Mouse (Mus musculus): ENCODE data around the gene Pex14. TPM values are rescaled to one million over a fixed set of nuclear protein-coding genes. Genes with fewer than 3 reads are reported as not detected.
"Not testable (repeated sequence)": the region's sequence is repeated elsewhere in the genome, so short reads cannot be mapped to it uniquely, and the experiment has no call there.

Gene Pex14
- polyA plus RNA-seq, 1 experiment from 2014 or later, result 36.0 TPM

DNA sequence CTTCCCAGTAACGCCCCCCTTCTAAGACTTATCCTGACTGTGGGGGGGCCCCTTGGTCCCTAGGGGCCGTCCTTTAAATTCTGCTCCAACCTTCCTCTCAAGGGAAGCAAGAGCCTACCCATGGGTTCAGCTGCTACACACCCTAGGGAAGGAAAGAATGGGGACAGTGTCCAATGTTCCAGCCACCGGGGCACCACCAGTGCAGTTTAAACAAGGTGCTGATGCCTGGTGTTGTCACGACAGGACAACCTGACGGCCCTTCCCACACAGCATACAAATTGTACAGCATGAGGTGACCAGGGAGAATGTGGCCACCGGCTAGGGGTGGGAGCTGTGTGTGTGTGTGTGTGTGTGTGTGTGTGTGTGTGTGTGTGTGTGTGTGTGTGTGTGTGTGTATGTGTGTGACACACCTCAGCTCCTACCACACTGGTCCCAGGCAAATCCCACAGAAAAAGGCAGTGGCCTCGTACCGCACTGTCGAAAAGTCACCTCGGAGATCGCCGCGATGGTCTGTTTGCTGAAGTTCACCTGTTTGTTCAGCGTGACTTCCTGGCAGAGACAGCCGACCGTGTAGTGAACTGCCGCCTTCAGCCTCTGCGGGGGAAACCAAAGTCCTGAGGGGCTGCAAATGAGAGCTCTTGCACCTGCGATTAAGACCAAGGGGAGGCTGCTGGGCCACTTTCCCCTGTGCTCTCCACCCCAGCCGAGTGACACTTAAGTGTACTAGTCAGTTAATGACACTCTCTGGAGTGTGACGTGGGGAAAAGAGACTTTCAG is 32.3 kb upstream of the Pex14 start:
- Histone ChIP-seq H3K27ac (no peak overlapping the region), H3K9ac (no peak overlapping the region), H3K9me3 (replicated peaks) (no peaks in the 10 kb centered on the region), H3K4me2 (no peak overlapping the region), H3K4me1 (replicated peaks) (peaks cover 9% of the 10 kb centered on the region), H3K4me3 (no peak overlapping the region), H3K36me3 (0 out of 2 replicates have a peak, but pooled peaks cover 9% of the 10 kb centered on the region), H3K27me3 (no peaks in the 10 kb centered on the region)
- no peak for ATAC-seq (replicated peaks; ENCODE audit: insufficient number of reproducible peaks, insufficient read depth, low FRiP score, low read depth)
- 80% methylated on average over 21 of the region's 21 CpGs for WGBS

GRCm38 (mm10) chr4:149131021-149131752 is 31.5 kb upstream of the Pex14 start:
- no peak overlapping the region for H3K4me2 ChIP-seq
- no peak overlapping the region for H3K27ac ChIP-seq
- no peaks in the 10 kb centered on the region for H3K9me3 ChIP-seq (replicated peaks)
- 85% methylated on average over 23 of the region's 23 CpGs for WGBS
- no peak overlapping the region for H3K4me3 ChIP-seq
- H3K36me3 ChIP-seq, result 0 out of 2 replicates have a peak, but pooled peaks cover 9% of the 10 kb centered on the region
- no peak overlapping the region for H3K9ac ChIP-seq
- no peak for ATAC-seq (replicated peaks; ENCODE audit: insufficient number of reproducible peaks, insufficient read depth, low FRiP score, low read depth)
- H3K27me3 ChIP-seq, result no peaks in the 10 kb centered on the region
- H3K4me1 ChIP-seq (replicated peaks), result peaks cover under 1% of the 10 kb centered on the region; the same call in 1 of the 2 replicates

GRCm38 (mm10) chr4:149128467-149128866 is 28.8 kb upstream of the Pex14 start:
- H3K27ac ChIP-seq, result no peak overlapping the region
- no peak overlapping the region for H3K4me3 ChIP-seq
- no peak overlapping the region for H3K9ac ChIP-seq
- no peak overlapping the region for H3K4me2 ChIP-seq
- 0 out of 2 replicates have a peak, but pooled peaks cover 2% of the 10 kb centered on the region for H3K4me1 ChIP-seq (replicated peaks)
- H3K36me3 ChIP-seq, result 0 out of 2 replicates have a peak, but pooled peaks cover 9% of the 10 kb centered on the region
- 79% methylated on average over 18 of the region's 18 CpGs for WGBS
- no peaks in the 10 kb centered on the region for H3K9me3 ChIP-seq (replicated peaks)
- no peak for ATAC-seq (replicated peaks; ENCODE audit: insufficient number of reproducible peaks, insufficient read depth, low FRiP score, low read depth)
- H3K27me3 ChIP-seq, result no peaks in the 10 kb centered on the region

GRCm38 (mm10) chr4:149126663-149127062 is 27.0 kb upstream of the Pex14 start, which contains the start of gene Cort:
Gene Cort, minus strand, starts transcription at chr4:149126763.
- no peak within 1 kb of the TSS for H3K4me3 ChIP-seq
- no peaks in the 10 kb centered on the region for H3K27me3 ChIP-seq
- no peak within 1 kb of the TSS for H3K27ac ChIP-seq
- WGBS, result 80% methylated on average over 11 of the region's 11 CpGs
- H3K4me2 ChIP-seq, result no peak within 1 kb of the TSS
- H3K9ac ChIP-seq, result no peak within 1 kb of the TSS
- no peak for ATAC-seq (replicated peaks; ENCODE audit: insufficient number of reproducible peaks, insufficient read depth, low FRiP score, low read depth)
- H3K9me3 ChIP-seq (replicated peaks), result no peaks in the 10 kb centered on the region
- peaks cover 9% of the 10 kb centered on the region; the same call in 1 of the 2 replicates for H3K36me3 ChIP-seq
- H3K4me1 ChIP-seq (replicated peaks), result 0 out of 2 replicates have a peak, but pooled peaks cover 2% of the 10 kb centered on the region

- H3K9ac ChIP-seq, result no peak overlapping the region
- peaks cover 5% of the 10 kb centered on the region; the same call in 1 of the 2 replicates for H3K36me3 ChIP-seq
- no peaks in the 10 kb centered on the region for H3K9me3 ChIP-seq (replicated peaks)
- H3K4me2 ChIP-seq, result no peak overlapping the region
- H3K27ac ChIP-seq, result no peak overlapping the region
- ATAC-seq (replicated peaks; ENCODE audit: insufficient number of reproducible peaks, insufficient read depth, low FRiP score, low read depth), result no peak
- no peak overlapping the region for H3K4me3 ChIP-seq
- no peaks in the 10 kb centered on the region for H3K27me3 ChIP-seq
- WGBS, result 75% methylated on average over 6 of the region's 6 CpGs
- H3K4me1 ChIP-seq (replicated peaks), result 0 out of 2 replicates have a peak, but pooled peaks cover 2% of the 10 kb centered on the region
These were observed 26.4 kb upstream of the Pex14 start for GRCm38 (mm10) chr4:149126115-149126509.

DNA sequence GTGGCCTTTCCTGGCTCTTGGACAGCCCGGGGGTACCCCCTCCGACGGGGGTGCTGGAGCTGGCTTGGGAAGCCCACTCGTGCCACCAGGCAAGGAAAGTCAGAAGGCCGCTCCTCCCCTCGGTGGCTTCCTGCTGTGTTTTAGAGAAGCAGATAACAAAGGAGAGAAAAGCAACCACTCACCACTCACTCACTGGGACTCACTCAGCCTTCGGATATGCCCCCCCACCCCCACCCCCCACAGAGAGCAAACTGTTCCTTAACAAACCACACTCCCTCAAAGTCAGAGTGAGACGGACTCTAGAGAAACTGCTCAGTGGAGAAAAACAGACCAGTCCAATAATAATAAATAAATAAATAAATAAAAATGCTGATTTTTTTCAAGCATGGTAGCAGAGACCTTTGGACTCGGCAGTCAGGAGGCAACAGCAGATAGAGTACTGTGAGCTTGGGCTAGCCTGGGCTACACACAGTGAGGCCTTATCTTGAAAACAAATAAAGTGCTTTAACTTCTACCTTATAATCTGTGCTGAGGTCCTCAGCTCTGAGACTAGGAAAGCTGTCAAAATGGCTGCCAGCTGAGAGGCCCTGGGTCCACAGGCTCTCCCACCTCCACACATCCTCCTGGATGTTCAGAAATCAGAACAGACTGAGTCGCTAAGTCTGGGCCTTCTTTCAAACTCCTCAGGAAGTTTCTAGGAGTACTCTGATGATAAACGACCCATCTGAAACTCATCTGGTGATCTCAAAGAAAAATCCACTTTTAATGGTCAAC is 25.9 kb upstream of the Pex14 start:
- no peak for ATAC-seq (replicated peaks; ENCODE audit: insufficient number of reproducible peaks, insufficient read depth, low FRiP score, low read depth)
- H3K4me2 ChIP-seq, result no peak overlapping the region
- WGBS, result 46% methylated on average over 11 of the region's 11 CpGs
- peaks cover 3% of the 10 kb centered on the region; the same call in 1 of the 2 replicates for H3K36me3 ChIP-seq
- H3K27me3 ChIP-seq, result no peaks in the 10 kb centered on the region
- H3K4me1 ChIP-seq (replicated peaks), result 0 out of 2 replicates have a peak, but pooled peaks cover 2% of the 10 kb centered on the region
- H3K27ac ChIP-seq, result no peak overlapping the region
- H3K9ac ChIP-seq, result no peak overlapping the region
- no peaks in the 10 kb centered on the region for H3K9me3 ChIP-seq (replicated peaks)
- no peak overlapping the region for H3K4me3 ChIP-seq

DNA sequence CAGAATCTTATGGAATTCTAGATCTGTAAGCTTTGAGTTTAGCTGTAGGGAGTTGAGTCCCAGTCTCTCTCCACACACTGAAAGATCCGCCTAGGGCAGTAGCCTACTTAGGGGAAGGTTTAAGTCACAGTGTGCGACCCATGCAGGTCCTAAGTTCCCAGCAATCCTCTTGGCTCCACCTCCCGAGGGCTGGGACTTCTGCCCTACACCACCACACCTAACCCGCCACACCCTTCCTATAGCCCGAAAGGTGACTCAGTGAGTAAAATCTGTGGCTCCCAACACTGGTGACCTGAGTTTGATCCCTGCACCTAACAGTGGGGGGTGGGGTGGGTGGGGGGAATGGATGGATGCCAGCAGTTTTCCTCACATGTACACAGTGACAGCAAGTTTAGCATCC is 23.8 kb upstream of the Pex14 start:
- Histone ChIP-seq H3K27ac (no peak overlapping the region), H3K27me3 (no peaks in the 10 kb centered on the region), H3K4me3 (no peak overlapping the region), H3K4me2 (no peak overlapping the region), H3K4me1 (replicated peaks) (0 out of 2 replicates have a peak, but pooled peaks cover 2% of the 10 kb centered on the region), H3K36me3 (peaks cover 7% of the 10 kb centered on the region; the same call in 1 of the 2 replicates), H3K9ac (no peak overlapping the region), H3K9me3 (replicated peaks) (no peaks in the 10 kb centered on the region)
- WGBS, result 69% methylated on average over 5 of the region's 5 CpGs
- ATAC-seq (replicated peaks; ENCODE audit: insufficient number of reproducible peaks, insufficient read depth, low FRiP score, low read depth), result no peak

DNA sequence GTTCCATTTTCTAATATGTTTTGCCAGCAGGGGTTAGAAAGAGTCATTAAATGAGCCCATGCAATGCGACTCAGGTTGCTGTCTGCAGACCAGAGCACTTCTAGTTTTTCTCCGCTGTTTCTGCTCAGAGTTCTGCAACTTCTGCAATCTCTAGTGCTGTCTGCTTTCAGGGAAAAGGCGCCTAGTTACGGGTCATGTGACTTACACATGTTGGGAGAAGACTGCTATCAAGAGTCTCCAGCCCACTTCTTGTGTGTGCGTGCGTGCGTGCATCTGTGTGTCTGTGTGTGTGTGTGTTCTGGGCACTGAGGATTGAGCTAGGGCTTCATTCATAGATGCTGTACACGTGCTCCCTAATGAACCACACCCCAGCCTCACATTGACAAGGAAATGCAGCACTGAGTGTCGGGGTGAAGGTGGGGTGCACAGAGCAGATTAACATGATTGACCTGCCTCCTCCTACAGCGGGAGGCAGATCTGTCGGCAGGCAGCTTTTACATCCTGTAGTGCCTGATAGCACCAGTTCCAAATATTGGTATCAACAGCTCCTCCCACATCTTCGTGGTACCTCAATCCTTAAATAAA is 20.4 kb upstream of the Pex14 start:
- not testable (repeated sequence) for H3K27me3 ChIP-seq; H3K27ac ChIP-seq; H3K9me3 ChIP-seq (replicated peaks); H3K9ac ChIP-seq; H3K4me1 ChIP-seq (replicated peaks); ATAC-seq (replicated peaks; ENCODE audit: insufficient number of reproducible peaks, insufficient read depth, low FRiP score, low read depth); H3K4me3 ChIP-seq; H3K4me2 ChIP-seq
- WGBS, result 77% methylated on average over 12 of the region's 12 CpGs
- H3K36me3 ChIP-seq, result peaks cover 15% of the 10 kb centered on the region; the same call in 1 of the 2 replicates

GRCm38 (mm10) chr4:149103875-149104561 is 4.3 kb upstream of the Pex14 start, which contains the start of gene Dffa:
Gene Dffa, plus strand, starts transcription at chr4:149104146.
- ATAC-seq (replicated peaks; ENCODE audit: insufficient number of reproducible peaks, insufficient read depth, low FRiP score, low read depth), result peak; percentile 79
- under 1% methylated on average over 35 of the region's 35 CpGs for WGBS
- no peaks in the 10 kb centered on the region for H3K27me3 ChIP-seq

DNA sequence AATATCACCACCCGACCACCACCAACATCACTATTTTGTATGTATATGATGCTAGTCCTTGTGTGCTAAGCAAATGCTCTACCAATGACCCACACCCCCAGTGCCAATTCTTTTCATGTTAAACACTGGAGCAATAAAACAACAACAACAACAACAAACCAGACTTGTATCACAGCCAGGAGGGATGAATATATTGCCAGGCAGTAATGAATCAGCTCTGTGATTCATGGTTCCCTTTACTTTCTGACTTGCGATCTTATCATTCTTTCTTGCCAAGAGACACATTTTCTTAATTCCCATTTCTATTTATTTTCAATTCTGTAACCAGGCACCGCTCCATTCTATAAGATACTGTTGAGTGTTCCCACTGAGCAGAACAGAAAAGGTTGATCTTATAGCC is 1.8 kb upstream of the Pex14 start:
- no peak overlapping the region for H3K4me2 ChIP-seq
- H3K9me3 ChIP-seq (replicated peaks), result no peaks in the 10 kb centered on the region
- H3K27ac ChIP-seq, result no peak overlapping the region
- H3K4me3 ChIP-seq, result no peak overlapping the region
- no peaks in the 10 kb centered on the region for H3K27me3 ChIP-seq
- no peak for ATAC-seq (replicated peaks; ENCODE audit: insufficient number of reproducible peaks, insufficient read depth, low FRiP score, low read depth)
- 76% methylated on average over 3 of the region's 3 CpGs for WGBS
- no peak overlapping the region for H3K9ac ChIP-seq
- peaks cover 32% of the 10 kb centered on the region for H3K4me1 ChIP-seq (replicated peaks)
- no peaks in the 10 kb centered on the region for H3K36me3 ChIP-seq

More at GRCm38 (mm10) chr4:149103875-149104561, 4.3 kb upstream of the Pex14 start, which contains the start of gene Dffa:
- H3K9me3 ChIP-seq (replicated peaks), result no peaks in the 10 kb centered on the region
- peak within 1 kb of the TSS; percentile 85 for H3K4me3 ChIP-seq
- H3K4me2 ChIP-seq, result peak within 1 kb of the TSS; percentile 81
- peaks cover 4% of the 10 kb centered on the region; the same call in 1 of the 2 replicates for H3K36me3 ChIP-seq
- H3K27ac ChIP-seq, result peak within 1 kb of the TSS; percentile 46; the same call in 1 of the 2 replicates
- H3K9ac ChIP-seq, result peak within 1 kb of the TSS; percentile 85
- H3K4me1 ChIP-seq (replicated peaks), result peaks cover 14% of the 10 kb centered on the region
